Mouse (Mus musculus) brain, embryonic 18.5 days (tissue): ENCODE data around the gene Entpd1.
"Not testable (repeated sequence)": the region's sequence is repeated elsewhere in the genome, so short reads cannot be mapped to it uniquely, and the experiment has no call there.

ENCODE experiments used
- DNase-seq: peaks from one replicate; pipeline ENCODE4 v3.0.0-alpha.2; 2012; ENCODE audit warnings: low read depth, low spot score

The Entpd1 gene

DNA sequence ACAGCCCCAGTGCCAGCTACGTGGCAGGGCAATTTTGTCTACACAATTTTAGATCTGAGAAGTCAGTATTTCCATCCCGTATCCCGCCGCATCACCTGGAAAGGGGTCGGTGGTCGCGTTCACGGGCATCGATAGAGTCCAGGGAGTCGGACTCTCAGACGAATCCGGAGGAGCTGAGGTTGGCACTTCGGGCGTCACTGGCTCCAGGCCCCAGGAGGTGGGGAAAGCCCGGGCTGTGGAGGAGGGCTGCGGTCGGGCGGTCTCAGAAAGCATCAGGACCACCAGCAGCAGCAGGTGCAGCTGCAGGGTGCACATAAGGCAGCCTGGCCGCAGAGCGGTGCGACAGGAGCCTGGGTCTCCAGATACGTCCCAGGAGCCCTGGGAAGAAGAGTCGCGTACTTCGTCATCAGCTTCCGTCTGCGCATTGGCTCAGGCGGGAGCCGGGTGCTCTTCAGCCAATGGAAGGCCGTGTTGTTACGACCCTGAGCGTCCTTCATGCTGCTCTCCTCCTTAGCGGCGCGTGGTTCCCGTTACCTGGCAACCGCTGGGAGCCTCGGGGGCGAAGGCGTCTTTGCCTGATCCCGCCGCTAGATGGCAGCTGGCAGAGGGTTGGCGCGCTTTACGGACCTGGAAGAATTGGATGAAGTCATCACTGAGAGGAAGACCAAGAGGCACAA lies at the start of gene Entpd1, which contains the start of gene Tctn3:
Entpd1 (plus strand) TSS at position 537 of the 677 bp plus-strand sequence.
Tctn3 (minus strand) TSS at position 404 of the 677 bp plus-strand sequence.
- peak; percentile 95 for DNase-seq

DNA sequence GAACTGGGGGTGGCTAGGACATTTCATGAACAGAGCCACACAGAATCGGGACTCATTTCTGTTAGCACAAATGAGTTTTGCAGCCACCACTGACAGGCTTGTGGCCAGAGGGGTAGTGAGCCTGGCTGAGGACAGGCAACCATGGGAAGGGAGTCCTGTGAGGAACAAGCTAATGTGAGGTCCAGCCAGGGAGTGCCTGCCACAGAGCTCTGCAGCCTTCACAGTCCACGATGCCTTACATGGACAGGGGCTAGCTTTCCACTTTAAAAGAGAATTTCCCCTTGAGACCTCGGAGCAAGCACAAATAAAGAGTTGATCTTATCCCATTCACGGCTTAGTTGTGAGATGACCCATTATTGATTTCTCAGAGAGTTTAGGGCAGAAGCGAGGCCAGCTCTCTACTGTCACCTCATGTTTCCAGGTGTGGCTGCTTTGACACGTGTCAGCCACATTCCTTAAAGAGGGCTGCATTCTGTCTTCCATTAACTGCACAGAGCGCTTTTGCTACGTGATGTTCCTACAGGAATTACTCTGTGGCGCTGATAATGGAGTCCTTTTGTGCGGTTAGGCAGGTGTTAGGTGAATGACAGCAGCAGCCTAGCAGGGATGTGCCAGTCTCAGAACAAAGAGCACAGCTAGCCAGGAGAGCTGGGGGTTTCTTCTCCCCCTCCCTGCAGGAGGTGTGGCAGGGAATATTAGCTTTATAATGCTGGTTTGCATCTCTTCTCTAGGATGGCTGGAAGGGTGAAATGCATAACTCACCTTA lies 48.1 kb upstream of the Entpd1 start:
- no peak for DNase-seq

DNA sequence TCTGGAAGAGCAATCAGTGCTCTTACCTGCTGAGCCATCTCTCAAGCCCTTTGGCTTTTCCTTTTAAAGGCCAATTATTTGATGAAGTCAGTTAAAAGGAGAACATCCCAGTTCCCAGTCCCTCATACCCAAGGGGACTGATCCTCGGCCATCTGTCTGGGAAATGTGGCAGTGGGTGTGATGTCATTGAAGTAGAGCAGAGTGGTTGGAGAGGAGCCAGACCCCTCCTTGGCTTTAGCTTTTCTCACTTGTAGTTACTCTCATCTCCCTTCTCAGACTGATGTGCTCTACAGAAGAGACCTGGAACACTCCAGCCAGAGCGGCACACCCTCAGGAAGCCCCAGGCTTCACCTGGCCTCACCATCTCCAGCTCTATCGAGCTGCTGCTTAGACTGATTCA lies 44.5 kb upstream of the Entpd1 start:
- DNase-seq: no peak

- DNase-seq: no peak
Observed at GRCm38 (mm10) chr19:40570726-40571125, 41.4 kb upstream of the Entpd1 start.

- DNase-seq: no peak
Observed at GRCm38 (mm10) chr19:40575438-40575837, 36.7 kb upstream of the Entpd1 start.

GRCm38 (mm10) chr19:40580902-40581301 lies 31.3 kb upstream of the Entpd1 start:
- DNase-seq: no peak

DNA sequence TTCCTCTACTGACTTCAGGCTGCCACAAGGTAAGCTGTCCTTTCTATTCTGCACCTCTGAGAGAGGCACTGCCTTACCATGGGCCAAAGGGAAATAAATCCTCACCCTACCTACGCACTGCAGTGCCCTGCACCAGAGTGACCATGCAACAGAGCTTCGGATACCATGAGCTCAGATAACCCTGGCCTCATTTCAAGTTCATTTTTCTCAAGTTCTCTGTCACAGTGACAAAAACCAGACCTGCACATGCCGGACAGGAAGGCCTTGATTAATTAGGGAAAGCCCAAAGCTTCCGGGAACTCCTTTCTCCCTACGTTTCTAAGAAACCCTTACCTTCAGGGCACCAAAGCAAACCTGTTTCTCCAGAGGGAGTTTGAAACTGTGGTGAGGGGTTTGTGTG lies 30.5 kb upstream of the Entpd1 start:
- no peak for DNase-seq

GRCm38 (mm10) chr19:40586908-40587307 lies 25.3 kb upstream of the Entpd1 start:
- DNase-seq: no peak

DNA sequence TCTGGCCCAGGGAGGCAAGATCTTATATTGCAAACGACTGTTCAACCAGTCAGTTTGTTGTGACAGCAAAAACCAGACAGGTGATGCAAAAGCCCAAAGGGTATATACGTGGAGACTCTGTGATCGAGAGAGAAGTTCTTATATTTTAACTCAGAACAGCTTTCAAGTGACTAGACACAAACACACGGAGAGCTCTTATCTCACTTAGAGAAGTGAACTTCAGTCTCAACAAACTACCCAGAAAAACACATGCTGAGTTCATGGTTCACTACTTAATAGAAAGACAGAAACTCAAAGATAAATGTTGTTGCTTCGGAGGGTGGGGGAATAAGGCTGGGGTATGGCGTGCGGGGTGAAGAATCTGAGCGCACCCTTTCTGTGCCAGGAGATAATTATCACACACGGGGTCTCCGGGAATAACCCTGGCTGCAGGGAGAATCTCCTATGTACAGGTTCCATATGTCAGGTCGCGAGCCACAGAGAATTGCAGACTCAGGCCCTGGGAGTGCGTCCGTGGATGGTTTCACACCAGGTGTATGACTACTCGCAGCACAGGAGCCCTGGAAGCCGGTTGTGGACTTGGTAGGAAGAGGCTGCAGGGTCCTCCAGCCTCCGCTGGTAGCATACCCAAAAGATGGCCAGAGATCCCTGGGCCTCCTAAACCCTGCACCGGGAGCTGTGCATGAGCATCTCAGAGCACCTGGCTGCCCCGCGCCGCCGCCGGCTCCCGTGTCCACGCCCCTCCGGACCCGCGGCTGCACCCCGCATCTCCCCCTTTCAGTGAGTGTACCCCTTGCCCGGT lies 24.5 kb upstream of the Entpd1 start:
- DNase-seq: no peak

DNA sequence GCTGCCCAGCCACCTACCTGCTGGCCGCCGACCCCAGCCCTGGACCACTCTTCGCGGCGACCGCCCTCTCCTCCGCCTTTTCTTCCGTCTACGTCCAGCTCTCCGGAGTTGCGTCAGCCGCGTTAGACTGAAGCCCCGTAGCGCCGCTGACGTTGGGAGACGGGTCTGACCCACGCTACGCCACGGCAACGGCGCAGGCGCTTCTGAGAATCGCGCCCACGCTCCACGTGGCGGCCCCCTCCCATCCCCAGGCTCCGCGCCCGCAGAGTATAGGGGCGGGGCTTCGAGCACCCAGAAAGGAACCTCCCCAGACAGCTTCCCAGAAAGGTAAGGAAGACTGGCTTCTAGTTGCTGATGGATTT lies 23.9 kb upstream of the Entpd1 start, which contains the start of gene Aldh18a1:
Aldh18a1 (minus strand) TSS at position 171 of the 362 bp plus-strand sequence.
- peak; percentile 84 for DNase-seq

DNA sequence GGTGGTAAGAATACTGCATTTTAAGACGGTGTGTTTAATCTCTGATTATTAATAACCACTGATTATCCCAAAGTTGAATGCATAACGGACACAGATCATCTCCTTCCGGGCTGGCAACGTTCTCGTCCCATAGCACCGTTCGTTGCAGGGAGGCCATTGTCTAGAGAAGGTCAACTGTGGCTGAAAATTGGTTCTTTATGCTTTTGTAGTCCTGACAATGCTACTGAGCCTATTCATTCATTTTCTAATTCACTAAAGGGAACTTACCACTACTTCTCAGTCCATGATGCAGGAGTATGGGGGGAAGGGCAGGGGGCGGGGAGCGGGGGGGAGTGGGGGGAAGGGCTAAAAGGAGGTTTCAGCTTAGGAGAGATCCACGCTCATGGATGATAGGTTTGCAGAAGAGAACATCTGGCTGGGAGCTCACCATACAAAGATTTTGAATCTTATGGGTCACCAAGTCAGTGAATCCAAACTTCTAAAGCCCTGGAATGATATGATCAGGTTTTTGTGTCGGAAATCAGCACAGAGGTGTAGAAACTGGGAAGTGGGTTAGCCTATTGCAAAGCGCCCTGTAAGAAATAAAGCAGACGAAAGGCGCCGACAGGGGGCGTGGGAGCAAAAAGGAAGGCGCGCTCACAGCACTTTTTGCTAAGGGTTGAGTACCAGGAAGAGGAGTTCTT lies 23.2 kb upstream of the Entpd1 start:
- peak; percentile 83 for DNase-seq

GRCm38 (mm10) chr19:40589530-40589880 lies 22.7 kb upstream of the Entpd1 start:
- no peak for DNase-seq

GRCm38 (mm10) chr19:40595231-40595630 lies 16.9 kb upstream of the Entpd1 start:
- no peak for DNase-seq

GRCm38 (mm10) chr19:40595831-40596230 lies 16.3 kb upstream of the Entpd1 start:
- no peak for DNase-seq

- DNase-seq: not testable (repeated sequence)
Observed at GRCm38 (mm10) chr19:40600846-40601245, 11.3 kb upstream of the Entpd1 start.

GRCm38 (mm10) chr19:40601870-40602269 lies 10.3 kb upstream of the Entpd1 start:
- DNase-seq: no peak

GRCm38 (mm10) chr19:40605189-40605588 lies 7.0 kb upstream of the Entpd1 start:
- no peak for DNase-seq

DNA sequence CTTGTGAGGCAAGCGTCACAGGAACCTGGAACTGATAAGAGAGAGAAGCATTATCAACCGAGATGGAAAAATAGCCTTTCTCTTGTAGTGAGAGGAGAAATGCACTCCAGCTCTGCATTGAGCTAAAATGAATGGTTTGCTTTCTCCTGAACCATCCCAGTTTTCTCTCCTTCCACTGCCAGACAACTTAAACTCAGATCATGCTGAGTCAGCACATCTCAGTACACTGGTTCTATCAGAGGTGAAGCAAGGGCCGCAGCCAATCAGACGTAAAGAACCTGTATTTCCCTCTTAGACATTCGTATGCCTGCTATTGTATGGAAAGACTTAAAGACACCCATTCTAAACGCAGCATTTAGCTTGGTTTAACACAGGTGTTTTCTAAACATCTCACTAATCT lies 4.5 kb upstream of the Entpd1 start:
- no peak for DNase-seq

- no peak for DNase-seq
Observed at GRCm38 (mm10) chr19:40614811-40615210, 2.6 kb downstream of the Entpd1 start.

GRCm38 (mm10) chr19:40616021-40616420 lies 3.9 kb downstream of the Entpd1 start:
- DNase-seq: no peak

DNA sequence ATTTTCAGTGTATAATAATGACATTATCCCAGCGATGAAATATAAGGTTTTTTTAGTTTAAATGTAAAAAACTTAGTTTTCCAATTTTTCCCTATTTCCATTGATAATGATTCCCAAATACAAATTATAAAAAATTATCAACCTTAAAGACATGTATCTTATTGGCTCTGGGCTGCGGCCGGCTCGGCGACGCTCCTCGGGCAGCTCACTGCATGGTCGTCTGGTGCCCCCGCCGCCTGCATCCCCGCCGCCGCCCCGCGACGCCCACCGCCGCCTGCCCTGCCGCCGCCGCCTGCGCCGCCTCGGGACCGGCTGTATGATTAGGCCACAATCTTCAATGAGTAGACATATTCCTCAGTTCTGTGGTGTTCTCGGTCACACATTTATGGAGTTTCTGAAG lies 9.4 kb downstream of the Entpd1 start:
- DNase-seq: not testable (repeated sequence)

DNA sequence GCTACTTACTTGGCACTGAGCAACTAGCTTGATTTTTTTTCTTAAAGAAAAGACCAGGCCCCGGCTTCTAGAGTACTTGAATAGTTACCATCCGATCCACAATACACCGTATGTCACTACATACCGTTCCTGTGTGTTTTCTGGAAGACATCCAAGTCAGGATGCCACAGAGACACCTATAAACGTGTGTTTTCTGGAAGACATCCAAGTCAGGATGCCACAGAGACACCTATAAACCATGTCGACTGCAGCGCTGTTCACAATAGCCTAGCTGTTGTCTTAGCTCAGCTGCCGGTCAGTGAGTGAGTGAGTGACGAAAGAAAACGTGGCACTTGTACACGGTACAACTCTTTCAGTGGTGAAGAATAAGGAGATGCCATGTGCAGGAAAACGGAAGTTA lies 13.8 kb downstream of the Entpd1 start:
- no peak for DNase-seq
